Mouse (Mus musculus) lung, postnatal 25 days (tissue): ENCODE measurements around the gene Ager.

ENCODE experiments used
- DNase-seq: peaks from one replicate; pipeline ENCODE4 v3.0.0; 2022; ENCODE audit warnings: low spot score

Ager gene

GRCm38 (mm10) chr17:34585877-34586771, 11.5 kb upstream of the Ager start:
- DNase-seq: no peak

- peak; percentile 87 for DNase-seq
Observed at GRCm38 (mm10) chr17:34586796-34587422, 10.8 kb upstream of the Ager start.

GRCm38 (mm10) chr17:34587423-34587811, 10.2 kb upstream of the Ager start:
- peak; percentile 96 for DNase-seq

- no peak for DNase-seq
Observed at GRCm38 (mm10) chr17:34587814-34588213, 9.8 kb upstream of the Ager start.

GRCm38 (mm10) chr17:34588767-34589166, 8.9 kb upstream of the Ager start:
- DNase-seq: no peak

GRCm38 (mm10) chr17:34589206-34589605, 8.5 kb upstream of the Ager start:
- no peak for DNase-seq

- peak; percentile 68 for DNase-seq
Observed at GRCm38 (mm10) chr17:34589681-34590101, 8.0 kb upstream of the Ager start, which contains the start of gene Gpsm3. Gene Gpsm3 (plus strand): TSS chr17:34589806.

- DNase-seq: no peak
Observed at GRCm38 (mm10) chr17:34590154-34590987, 7.3 kb upstream of the Ager start.

GRCm38 (mm10) chr17:34591029-34591993, 6.4 kb upstream of the Ager start, which contains the start of gene Pbx2:
Gene Pbx2 (plus strand): TSS chr17:34591266.
- DNase-seq: no peak

GRCm38 (mm10) chr17:34591994-34592375, 5.7 kb upstream of the Ager start:
- DNase-seq: peak; percentile 88

- no peak for DNase-seq
Observed at GRCm38 (mm10) chr17:34592581-34593549, 4.8 kb upstream of the Ager start.

- no peak for DNase-seq
Observed at GRCm38 (mm10) chr17:34593752-34594525, 3.7 kb upstream of the Ager start.

GRCm38 (mm10) chr17:34596098-34596497, 1.6 kb upstream of the Ager start:
- DNase-seq: no peak

- no peak for DNase-seq
Observed at GRCm38 (mm10) chr17:34599891-34600290, 2.2 kb downstream of the Ager start.

GRCm38 (mm10) chr17:34601796-34602195, 4.1 kb downstream of the Ager start:
- no peak for DNase-seq

GRCm38 (mm10) chr17:34603375-34604060, 5.9 kb downstream of the Ager start, which contains the start of gene Rnf5:
Gene Rnf5 (minus strand): TSS chr17:34603690.
- peak; percentile 100 for DNase-seq

- peak; percentile 99 for DNase-seq
Observed at GRCm38 (mm10) chr17:34604061-34604508, 6.4 kb downstream of the Ager start, which contains the start of gene Agpat1. Gene Agpat1 (plus strand): TSS chr17:34604262.
